Mouse (Mus musculus) kidney, adult 18-20 months (tissue): Measurements from ENCODE around the gene Rtl9.

Experiments used
- DNase-seq: peaks from one replicate; pipeline ENCODE4 v3.0.0; 2021

Rtl9 gene

GRCm38 (mm10) chrX:143099044-143099754 is at the start of gene Rtl9:
Gene Rtl9, plus strand, starts transcription at chrX:143099594.
- DNase-seq, result no peak

GRCm38 (mm10) chrX:143051478-143051877 is 47.9 kb upstream of the Rtl9 start:
- DNase-seq, result peak; percentile 6

GRCm38 (mm10) chrX:143051921-143052320 is 47.5 kb upstream of the Rtl9 start:
- no peak for DNase-seq

DNA sequence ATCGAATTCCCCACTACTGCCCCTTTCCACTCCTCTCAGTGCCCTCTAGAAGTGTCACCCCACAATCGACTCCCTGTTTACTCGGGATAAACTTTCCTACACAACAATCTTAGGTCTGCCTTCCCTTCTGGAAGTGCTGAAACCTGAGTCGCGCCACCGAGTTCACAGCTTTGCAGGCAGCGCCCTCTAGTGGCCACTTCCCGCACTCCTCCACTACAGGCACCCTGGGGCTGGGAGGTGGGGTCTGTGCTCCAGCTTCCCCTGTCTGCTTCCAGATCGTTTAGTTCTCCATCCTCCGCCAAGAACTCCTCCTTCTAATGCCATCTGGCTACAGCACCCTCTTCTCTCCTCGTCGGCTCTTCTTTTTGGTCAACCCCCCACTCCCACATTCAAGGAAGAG is 40.6 kb upstream of the Rtl9 start:
- peak; percentile 72 for DNase-seq

DNA sequence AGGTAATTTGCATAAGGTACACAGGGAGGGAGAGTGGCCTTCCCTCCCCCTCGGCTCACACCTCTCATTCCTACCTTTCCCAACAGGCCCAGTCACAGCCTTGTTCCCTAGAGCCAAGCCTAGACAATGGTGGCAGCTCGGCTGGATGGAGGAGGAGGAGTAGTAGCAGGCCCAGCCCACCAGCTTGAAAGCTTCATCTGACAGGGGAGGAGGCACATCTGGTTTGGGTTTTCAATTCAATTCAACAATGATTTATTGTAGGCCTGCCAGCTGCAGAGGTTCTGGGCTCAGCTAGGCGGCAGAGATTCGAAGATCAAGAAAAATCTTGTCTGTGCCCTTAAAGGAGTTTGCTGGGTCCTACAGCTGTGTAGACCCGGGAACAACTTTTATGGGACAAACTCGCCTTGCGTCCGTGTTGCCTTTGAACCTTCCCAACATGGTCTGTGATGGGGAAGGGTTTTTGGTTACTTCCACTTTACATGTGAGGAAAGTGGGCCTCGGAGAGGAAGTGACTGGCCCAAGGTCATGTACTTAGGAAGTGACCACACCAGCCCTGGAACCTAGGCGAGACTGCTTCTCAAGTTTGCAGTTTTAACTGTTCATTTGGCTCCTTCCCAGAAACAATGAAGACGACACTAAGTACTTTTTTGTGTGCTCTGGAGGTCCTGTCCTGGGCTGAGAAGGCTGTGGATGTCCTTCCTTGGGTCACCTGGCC is 36.6 kb upstream of the Rtl9 start:
- DNase-seq, result no peak

- DNase-seq, result no peak
These were observed 35.6 kb upstream of the Rtl9 start for GRCm38 (mm10) chrX:143063780-143064179.

DNA sequence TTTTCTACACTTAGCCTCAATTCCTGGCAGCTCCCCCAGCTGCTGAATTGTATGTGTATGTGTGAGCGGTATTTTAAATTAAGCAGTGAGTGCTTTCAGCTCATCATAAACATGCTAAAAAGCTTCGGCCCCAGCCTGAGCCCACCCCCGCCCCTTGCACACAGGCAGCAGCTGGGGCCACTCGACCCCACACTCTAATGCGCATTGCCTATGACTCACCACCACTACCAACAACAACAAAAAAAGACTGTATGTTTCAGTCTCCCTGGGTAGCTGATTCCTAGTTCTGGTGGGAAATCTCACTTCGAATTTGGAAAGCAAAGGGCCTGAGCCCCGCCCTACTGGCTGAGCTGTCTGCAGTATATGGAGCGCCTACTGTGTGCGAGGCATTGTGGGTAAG is 35.1 kb upstream of the Rtl9 start:
- DNase-seq, result no peak

GRCm38 (mm10) chrX:143066320-143067114 is 32.9 kb upstream of the Rtl9 start:
- no peak for DNase-seq

DNA sequence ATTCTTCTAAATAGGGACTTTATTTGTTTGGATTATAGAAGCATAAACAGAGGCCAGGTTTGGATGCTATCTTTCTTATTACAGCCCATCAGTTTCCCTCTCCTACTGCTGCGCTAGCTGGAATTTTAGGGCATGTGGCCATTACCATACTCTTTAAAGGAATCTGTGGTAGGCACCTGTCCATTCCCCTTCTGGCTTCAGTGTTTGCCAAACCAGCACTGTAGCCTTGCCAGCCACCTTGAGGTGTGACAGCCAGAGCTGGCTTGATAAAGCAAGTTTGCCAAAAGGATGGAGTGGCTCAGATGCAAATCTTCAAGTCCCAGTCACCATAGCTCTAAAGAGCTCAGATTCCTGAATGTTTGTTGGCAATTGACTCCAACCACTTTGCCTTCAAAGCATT is 32.3 kb upstream of the Rtl9 start:
- no peak for DNase-seq

- DNase-seq, result no peak
These were observed 31.8 kb upstream of the Rtl9 start for GRCm38 (mm10) chrX:143067576-143067975.

DNA sequence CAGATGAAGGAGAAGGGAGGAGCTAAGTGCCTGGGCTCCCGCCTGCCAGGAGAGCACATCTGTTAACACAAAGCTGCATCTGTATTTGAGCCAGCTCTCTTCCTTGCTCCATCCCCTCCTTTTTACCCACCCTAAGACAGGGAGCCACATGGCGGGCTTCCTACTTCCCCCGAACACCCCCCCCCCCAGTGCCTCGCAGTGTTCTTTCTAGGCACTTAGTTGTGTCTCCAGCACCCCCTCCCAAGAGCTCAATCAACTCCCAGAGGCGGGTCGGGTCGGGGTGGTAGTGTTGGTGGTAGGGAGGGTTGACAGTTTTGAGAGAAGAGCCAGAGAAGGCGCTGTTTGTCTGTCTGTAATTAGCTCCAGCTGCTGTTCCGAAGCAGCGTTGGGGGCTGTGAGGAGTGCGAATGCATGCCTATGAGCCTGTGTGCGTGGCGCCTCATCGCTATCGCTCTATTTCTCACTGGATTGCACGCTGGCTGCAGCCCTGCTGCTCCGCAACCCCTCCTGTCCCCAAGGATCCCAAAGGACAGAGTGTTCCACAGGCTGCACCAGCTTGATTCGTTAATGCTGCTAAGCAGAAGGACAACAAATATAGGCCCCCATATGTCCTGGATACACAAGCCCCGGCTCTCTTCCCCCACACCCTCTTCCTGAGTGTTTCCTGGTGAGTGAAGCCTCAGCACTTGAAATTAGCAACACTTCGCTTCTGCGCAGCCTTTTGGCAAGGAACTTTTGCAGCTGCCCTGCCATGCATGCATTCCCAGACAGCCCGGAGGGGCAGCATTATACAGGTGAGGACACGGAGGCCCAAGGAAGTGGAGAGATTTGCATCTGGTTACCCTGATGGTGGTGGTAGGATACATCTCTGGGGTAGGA is 18.7 kb upstream of the Rtl9 start:
- no peak for DNase-seq

GRCm38 (mm10) chrX:143082732-143083131 is 16.7 kb upstream of the Rtl9 start:
- no peak for DNase-seq

DNA sequence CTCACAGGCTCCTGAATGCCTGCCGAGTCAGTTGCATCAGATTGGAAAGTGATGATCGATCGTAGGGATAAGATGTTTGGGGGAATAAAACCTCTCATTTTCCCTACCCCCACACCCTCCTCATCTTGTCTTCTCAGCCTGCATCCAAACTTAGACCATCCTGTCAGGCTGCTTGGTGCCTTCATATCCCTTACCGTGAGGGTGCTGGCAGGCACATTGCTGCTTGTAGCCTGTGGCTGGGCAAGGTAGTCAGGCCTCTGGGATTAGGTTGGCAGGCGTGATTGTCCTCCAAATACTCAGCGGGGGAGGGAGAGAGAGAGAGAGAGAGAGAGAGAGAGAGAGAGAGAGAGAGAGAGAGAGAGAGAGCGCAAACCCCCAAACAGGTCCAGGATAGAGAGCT is 11.2 kb upstream of the Rtl9 start:
- DNase-seq, result no peak

- DNase-seq, result no peak
These were observed 8.3 kb upstream of the Rtl9 start for GRCm38 (mm10) chrX:143090904-143091588.

GRCm38 (mm10) chrX:143097551-143097950 is 1.8 kb upstream of the Rtl9 start:
- no peak for DNase-seq

GRCm38 (mm10) chrX:143103146-143103545 is 3.8 kb downstream of the Rtl9 start:
- DNase-seq, result no peak

DNA sequence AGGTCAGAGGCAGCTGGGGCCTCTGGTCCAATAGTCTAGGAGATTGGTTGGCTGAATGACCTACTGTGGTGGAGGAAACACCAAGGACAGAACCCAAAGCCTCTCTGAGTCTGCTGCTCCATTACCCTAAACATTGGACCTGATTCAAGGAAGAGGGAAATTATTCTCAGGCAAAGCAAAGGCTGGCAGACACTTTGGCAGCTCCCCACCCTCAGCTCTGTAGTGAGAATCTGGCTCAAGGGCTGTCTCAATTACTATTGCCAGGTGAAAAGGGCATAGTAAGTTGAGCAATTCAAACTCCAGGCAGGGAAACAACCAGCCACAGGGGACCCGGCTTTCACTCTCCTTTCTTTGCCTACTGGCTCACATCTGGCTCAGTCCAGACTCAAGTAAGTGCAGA is 6.5 kb downstream of the Rtl9 start:
- DNase-seq, result no peak

- no peak for DNase-seq
These were observed 13.2 kb downstream of the Rtl9 start for GRCm38 (mm10) chrX:143112546-143112945.
